Mouse (Mus musculus) layer of hippocampus, postnatal 14 days (tissue): ENCODE data around the gene Zbed6. TPM values are rescaled to one million over a fixed set of nuclear protein-coding genes. Genes with fewer than 3 reads are reported as not detected.
A peak's percentile ranks its signal among the peaks of the same experiment; 100 is the strongest.

Experiments used
- DNase-seq, 2 experiments: peaks; one replicate each; pipeline ENCODE4 v3.0.0; 2021 to 2022; ENCODE audit warnings: low spot score in 2 of 2, mixed read lengths in 1 of 2
- total RNA-seq, 2 experiments: library from RNA; stranded (reverse); gene quantifications; 2 replicates each; pipeline ENCODE4 v1.2.3; 2021

Zbed6 gene
- total RNA-seq, 2 experiments from 2014 or later = 9.2 to 9.8 TPM

DNA sequence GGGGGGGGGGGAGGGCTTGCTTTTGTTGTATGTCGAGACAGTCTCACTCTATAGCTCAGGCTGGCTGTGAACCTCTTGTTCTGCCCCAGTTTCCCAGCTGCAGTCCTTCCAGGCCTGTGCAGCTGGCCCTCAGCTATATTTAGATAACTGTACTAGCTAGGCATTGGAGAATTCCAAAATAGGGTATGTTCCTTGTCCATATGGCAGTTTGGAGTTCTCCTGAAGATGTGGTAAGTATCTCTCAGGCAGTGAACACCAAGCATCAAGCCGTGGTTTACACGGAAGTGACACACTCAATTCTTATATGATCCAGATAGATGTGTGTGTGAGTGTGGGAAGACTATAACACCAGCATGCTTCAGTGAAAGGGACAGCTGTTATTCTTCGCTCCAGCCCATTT lies 2.7 kb upstream of the Zbed6 start:
- no peak for DNase-seq

DNA sequence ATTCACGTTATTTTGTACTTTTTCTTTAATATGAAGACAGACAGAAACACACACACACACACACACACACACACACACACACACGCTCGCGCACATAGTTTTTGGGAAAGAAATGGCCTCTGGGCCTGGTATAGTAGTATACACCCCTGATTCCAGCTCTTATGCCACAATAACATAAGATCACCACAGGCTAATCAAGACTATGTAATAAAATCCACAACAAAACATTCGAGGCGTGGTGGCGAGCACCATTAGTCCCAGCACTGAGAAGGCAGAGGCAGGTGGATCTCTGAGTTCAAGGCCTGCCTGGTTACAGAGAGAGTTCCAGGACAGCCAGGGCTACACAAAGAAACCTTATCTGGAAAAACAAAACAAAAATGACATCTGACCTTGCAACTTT lies 2.3 kb upstream of the Zbed6 start:
- no peak for DNase-seq

DNA sequence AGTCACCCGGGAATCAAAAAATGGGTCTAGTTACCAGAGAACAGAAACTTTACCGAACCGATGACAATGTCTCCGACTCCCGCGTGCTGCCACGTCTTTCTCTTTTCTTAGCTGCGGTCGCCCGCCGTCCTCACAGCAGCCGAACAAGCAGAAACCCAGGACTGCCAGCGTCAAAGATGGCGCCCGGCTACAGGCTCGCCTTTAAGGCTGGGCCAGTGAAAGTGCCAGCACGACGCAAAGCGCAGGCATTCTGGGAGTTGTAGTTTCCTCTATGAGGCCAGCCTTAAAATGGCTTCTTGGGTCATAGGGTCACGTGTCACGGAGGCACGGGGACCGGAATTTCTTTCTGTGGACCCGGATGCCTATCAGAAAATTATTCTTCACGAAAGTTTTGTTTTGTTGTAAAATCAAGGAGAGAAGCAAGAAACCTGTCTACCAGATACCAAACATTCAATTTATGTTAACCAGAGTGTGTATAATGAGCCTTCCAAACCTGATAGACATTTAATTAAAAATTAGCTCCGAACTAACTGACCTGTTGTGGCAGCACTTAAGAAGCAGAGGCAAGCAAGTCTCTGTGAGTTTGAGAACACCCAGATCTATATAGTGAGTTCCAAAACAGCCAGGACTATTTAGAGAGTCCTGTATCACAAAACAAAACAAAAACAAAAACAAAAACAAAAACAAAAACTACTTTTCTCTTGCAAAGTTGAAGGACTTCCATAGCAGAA lies 683 bp upstream of the Zbed6 start, which contains the start of gene Gm38394:
Gene Gm38394, minus strand, starts transcription at position 116 of the 731 bp plus-strand sequence.
- DNase-seq = peak; percentile 91 to 96

DNA sequence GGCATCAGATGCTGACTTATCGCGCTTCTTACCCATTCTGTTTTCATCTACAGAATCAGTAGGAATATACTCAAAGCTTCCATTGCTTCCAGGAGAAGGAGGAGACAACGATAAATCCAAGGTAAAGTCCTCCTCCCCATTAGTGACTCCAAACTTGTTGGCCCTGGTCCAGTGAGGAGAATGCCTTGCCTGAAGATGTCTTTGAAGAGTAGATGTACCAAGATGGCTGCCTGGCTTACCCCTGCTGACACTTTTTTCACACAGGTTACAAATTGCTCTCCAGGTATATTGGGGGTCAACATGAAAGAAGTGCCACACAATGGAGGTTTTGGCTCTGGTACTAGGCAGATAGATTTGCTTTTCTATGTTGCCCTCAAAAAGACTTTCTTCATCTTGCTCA lies 1.8 kb downstream of the Zbed6 start:
- no peak for DNase-seq

DNA sequence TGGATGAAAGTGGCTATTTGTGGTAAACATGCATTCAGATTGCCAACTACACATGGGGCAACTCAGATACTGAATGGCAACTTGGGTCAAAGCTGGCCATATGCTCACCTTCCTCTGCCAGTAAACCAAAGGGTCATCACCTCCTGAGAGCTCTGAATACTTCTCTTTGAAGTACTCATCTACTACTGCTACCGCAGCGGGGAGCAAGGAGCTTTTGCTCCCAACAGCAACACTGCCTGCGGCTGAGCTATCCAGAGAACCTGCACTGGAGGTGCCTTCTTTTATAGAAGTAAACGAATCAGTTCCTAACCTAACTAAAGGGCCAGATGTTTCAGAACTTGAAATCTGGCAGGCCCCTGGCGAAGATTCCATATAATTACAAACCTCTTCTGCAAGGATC lies 3.9 kb downstream of the Zbed6 start:
- no peak for DNase-seq

DNA sequence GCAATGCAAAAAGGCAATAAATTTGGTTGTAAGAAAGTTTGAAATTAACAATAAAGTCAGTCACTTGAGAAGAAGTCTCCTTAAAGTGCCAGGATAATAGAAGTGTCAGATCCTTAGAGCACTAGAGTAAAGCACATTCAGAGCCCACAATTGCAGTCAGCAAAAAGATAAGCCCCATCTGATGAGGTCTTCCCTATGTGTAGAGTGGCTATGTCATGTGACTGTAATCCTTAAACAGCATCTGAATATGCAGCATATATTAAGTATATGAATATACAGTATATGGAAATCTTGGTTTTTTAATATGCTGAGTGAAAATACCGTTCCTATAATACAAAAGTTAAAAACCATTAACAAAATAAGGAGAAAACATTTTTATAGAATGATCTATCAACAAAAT lies 7.7 kb downstream of the Zbed6 start:
- no peak for DNase-seq

DNA sequence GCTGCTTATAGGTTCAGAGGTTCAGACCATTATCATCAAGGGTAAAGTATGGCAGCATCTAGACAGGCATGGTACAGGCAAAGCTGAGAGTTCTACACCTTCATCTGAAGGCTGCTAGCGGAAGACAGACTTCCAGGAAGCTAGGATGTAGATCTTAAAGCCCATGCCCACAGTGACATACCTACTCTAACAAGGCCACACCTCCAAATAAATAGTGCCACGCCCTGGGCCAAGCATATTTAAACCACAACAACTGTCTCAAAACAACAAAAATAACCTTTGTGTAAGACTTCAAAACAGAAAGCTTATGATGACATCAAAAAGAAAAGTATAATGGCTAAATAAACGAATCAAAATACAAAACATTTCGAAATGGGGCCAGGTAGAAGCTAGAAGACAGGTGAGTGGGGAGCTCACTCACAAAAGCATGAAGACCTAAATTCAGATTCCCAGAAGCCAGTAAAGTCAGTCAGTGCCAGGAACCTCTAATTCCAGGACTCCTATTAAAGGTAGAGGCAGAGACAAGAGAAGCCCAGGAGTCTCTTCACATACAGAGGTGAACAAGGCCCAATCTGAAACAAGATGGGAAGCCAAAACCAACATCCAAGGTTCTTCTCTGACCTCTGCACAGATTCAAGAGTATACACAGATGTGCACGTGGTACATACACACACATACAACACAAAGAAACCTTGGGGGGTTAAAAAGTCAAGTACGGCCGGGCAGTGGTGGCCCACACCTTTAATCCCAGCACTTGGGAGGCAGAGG lies 10.2 kb downstream of the Zbed6 start:
- DNase-seq = no peak

DNA sequence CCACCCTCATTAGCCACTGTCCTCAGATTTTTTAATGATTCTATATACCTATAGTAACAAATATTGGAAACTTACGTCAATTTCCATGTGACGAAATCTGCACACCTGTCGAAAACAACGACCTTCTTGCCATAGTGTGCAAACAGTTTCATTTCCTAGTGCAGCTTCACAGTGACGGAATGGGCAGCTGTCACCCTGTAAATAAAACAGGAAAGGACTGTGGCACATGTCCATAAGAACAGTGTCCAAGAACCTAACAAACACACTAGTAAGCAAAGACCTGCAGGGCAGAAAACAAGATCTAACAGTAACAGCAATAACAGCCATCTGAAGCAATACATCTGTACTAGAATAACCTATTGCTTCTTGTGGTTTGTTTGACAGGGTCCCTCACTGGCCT lies 15.0 kb downstream of the Zbed6 start:
- DNase-seq = no peak

DNA sequence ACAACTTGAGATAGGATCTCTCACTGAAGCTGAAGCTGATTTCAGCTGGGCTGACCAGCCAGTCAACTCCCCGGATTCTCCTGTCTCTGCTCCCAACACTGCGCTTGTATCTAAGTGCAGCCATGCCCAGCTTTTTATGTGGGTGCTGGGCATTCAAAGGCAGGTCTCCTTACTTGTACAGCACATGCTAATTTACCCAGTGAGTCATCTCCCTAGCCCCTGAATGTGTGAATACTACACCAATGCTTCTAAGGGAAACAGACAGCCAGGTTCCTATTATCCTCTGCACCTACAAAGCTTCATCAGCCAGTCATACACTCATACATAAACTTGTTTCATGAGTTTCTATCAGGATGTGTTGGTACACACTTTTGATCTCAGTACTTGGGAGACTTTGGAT lies 19.5 kb downstream of the Zbed6 start:
- DNase-seq = no peak

DNA sequence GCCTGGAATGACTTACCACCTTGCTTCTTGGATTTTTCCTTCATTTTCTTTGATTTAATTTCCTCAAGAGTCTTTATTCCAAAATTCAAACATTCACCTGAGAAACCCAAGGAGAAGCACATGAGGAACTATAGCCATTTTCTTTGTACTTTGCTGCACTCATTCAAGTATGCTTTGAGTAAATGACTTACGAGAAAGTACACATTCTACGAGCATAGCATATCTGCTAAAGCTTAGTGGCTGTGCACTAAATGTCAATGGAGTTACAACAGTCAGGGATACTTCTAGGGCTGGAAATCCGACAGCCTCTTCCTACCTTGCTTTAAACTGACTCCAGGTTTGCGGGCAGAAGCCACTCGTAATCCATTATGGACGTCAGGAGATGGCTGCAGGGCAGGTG lies 22.2 kb downstream of the Zbed6 start:
- no peak for DNase-seq

DNA sequence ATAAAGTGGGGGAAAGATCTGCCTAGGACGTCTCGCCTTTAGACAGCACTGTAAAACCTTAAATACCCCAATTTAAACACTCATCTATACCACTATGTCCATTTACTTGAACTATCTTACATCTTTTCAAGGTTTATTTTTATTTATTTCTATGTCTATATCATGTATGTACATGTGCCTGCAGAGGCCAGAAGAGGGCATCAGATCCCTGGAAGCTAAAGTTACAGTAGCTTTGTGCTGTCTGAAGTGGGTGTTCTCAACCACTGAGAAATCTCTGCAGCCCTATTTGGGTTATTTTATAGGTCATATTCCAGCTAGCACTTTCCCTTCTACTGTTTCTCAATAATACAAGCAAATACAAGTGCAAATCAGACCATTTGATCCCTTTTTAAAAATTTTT lies 28.5 kb downstream of the Zbed6 start:
- no peak for DNase-seq

DNA sequence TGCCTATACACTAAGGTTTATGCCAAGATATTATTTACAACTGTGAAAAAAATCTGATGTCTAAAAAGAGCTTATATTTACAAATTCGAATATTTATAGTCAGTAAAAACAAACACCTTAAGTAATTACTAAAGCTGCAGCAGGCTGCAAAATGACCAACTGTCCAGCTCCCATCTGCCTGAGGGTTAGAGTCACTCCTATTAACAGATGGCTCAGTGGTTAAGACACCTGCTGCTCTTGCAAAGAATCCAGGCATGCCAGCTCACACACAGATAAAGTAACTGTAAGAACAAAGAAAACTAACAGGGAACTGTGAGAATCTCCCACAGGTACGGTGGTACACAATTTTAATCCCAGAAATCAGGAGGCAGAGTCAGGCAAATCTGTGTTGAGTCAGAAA lies 35.6 kb downstream of the Zbed6 start:
- no peak for DNase-seq

DNA sequence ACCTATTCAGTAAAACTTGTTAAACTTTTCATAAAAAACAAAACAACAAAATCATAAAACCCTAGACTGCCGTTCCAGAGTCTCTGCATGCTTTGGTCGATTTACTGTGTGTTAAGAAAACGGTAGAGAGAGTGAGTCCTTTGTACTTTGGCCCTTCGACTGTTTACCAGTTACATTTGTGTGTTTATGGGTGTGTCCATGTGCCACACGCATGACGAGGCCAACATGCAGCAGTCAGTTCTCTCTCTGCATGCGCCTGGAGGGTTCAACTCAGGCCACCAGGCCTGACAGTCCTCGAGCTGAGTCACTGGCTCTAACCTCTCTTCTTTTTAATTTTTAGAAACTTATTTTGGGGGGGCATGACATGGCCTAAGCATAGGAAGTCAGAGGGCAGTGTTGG lies 42.4 kb downstream of the Zbed6 start:
- DNase-seq = no peak

DNA sequence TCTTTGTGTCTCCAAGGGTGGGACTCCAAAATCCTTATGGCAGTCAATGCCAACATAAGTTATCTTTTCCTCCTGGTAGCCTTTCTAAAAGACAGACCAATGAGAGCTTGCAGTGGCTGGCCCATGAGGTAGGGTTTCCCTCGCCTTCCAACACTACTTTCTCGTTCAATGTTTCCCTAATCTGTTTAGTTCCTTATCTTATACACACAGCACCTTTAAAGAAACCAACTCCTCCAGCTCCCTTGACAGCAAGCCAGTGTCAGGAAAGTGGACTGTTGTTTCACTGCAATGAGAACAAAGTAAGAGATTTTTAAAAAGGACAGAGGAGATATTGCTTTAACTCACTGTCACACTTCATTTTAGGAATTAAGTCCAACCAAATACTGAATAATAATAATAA lies 42.8 kb downstream of the Zbed6 start:
- no peak for DNase-seq

DNA sequence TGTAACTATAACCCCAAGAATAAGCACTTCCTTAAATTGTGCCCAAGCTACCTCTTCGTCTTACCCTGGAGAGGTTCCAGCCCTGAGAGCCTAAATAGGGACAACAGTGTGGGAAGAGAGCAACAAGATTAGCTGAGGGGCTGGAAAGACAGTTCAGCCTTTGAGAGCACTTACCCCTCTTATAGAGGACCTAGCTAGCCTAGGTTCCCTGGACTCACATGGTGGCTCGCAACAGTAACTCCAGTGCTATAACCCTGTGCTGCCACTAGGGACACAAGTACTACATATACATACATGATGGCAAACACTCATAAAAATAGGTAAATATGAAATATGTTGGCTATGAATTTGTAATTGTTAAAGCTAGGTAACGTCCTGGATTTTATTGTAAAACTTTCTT lies 46.9 kb downstream of the Zbed6 start:
- no peak for DNase-seq

DNA sequence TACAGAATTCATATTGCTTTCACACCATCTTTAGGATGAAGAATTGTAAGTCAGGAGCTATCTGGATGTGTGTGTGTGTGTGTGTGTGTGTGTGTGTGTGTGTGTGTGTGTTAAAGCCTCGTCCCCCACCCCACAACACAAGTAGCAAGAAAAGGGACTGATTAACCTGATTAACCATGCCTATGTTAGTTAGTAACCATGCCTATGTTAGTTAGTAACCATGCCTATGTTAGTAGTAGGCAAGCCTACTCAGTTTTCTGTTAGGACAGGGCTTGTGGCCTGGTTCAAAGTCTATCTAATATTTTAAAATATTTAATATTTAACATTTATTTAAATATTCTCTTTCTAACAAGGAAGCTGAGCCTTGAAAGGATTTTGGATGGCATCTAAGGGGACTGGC lies 49.2 kb downstream of the Zbed6 start:
- DNase-seq = no peak

DNA sequence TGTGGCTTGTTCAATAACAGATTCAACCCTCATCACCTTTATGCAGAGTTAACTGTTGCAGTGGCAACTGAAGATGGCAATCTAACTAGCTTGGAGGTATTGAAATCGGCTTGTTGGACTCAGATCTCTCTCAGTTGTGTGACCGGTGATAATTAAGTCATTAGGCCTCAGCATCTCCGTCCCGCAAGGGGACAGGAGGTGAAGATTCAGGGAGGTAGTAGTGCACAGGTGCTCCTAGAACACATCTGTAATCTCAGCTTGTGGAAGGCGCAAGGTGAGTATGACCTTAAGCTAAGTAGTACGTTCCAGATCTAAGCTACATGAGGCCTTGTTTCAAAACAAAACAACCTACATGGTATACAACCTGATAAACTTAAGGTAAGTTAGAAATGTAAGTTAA lies 50.1 kb downstream of the Zbed6 start:
- no peak for DNase-seq

DNA sequence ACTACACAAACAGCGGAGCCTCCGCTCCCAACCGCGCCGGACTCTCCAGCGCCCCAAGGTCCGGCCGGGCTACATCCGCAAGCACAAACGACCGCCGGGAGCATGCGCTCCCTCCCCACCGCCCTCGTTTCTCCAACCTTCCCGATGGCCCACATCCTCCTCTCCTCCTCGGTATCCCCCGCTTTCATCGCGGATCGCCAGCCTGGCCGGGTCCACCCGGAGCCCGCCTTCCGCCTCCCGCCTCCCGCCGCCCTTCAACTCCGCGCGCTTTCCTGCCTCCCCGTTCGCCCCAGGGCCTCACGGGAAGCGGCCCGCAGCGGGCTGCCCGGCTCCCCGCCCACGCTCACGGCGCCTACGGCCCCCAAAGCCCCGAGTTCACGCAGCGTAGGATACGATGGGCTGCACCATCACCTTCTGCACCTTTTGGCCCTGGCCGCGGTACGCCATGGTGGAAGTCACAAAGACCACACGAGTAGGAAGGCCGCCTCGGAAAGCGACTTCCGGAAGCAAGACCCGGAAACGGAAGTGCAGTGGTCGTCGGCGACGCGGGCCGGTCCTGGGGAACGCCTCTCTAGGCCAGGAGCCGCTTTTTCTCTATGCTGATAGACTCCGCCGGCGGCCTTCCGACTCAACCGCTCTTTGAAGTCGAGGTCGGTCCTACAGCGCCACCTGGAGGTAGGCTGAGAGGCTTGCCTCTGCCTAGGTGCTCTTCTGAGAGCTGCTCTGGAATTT lies 50.7 kb downstream of the Zbed6 start, which contains the start of gene Snrpe:
Gene Snrpe, minus strand, starts transcription at position 521 of the 732 bp plus-strand sequence.
- DNase-seq = peak; percentile 92 to 97
